Mouse (Mus musculus) megakaryocyte, adult 5-6 weeks (primary cell): ENCODE measurements around the gene Scd4. TPM values are rescaled to one million over a fixed set of nuclear protein-coding genes. Genes with fewer than 3 reads are reported as not detected.
A peak's percentile ranks its signal among the peaks of the same experiment; 100 is the strongest.

ENCODE experiments used
- ATAC-seq: 2 replicates; pipeline ENCODE4 v1.8.0; 2016; ENCODE audit warnings: mild to moderate bottlenecking, inconsistent platforms; ENCODE audit not compliant: poor library complexity, severe bottlenecking
- total RNA-seq, 2 experiments: library from RNA; stranded (forward) in 1 of 2; stranded (reverse) in 1 of 2; fragments of 153-499, 151-499 nt in 1 of 2; fragments of 221-1000, 200-1000 nt in 1 of 2; gene quantifications; 2 replicates each; pipeline versions ENCODE4 v1.2.3 to v1.2.4; 2015 to 2017

The Scd4 gene
- total RNA-seq (2015), result 0.40 TPM in 1 of 2 replicates, not detected in the other
- 0.12 TPM in 1 of 2 replicates, not detected in the other for total RNA-seq (2017)

DNA sequence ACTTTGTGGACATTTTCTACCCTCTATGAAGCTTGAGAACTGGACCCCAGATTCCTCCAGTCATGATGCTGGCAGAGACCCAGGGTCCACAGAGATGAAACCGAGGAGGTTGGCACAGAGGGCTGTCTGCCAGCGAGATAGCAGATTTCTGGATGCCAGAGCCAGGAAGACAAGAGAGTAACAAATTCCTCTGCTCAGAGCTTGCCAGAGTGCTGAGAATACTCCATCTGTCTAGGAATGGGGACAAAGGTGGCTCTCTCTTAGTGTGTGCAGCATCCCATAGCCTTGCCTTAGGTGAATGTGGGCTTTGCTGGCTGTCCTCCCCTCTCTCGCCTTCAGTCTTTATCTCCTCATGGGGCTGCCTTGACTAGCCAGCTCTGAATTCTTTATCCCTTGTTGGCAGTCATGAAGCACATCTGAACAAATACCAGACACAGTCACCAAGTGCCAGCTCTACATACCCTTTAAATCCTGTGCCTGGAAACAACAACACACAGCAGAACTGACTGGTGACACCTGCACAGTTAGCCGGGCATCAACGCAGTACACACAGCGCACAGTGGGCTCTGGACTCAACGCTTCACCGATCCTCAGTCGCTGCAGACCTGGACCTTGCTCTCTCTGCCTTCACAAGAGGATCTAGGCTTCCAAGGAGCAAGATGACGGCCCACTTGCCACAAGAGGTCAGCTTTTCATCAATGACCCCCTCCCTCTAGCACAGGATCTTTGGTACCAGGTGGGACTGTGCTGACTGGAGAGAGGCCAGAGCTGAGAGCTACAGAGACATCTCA, at the start of gene Scd4:
Gene Scd4, plus strand, starts transcription at position 260 of the 791 bp plus-strand sequence.
- no peak for ATAC-seq

DNA sequence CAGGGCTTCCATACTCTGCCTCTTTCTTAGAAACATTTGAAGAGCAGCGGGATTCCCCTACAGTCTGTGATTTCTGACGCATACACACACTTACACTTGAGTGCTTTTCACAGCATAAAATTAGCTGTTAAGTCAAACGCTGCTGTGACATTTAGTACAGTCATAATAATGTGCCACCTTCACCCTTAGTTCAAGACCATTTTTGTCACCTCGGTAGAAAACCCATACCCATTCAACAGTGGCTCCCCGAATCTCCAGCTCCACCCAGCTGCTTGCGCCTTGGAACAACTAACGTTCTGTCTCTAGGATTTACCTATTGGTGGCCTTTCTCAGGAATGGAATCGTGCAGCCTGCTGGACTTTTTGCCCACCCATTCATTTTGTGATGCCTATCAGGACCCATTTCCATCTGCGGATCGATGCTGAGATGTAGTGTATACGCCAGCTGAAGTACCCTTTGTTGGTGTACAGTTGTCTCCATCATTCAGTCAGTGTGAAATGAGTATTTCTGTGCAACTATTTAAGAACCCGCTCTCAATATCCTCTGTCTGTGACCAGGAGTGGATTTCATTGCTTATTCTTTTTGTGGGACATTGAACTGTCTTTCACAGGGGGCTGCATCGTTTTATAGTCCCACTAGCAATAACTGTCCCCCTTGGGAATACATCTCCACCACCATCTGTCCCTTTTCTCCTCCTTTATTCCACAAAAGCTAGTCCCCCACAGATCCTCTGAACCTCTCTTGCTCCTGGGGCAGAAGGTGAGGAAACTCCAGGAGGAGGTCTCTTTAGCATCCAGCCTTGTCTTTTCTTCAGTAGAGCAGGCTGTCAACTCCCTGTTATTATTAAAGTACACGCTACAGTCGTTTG, 49.5 kb upstream of the Scd4 start:
- no peak for ATAC-seq

- ATAC-seq, result peak; percentile 94
Measured at GRCm38 (mm10) chr19:44284025-44284695, 48.7 kb upstream of the Scd4 start.

- ATAC-seq, result peak; percentile 17
Measured at GRCm38 (mm10) chr19:44284723-44285122, 48.2 kb upstream of the Scd4 start.

- ATAC-seq, result no peak
Measured at GRCm38 (mm10) chr19:44285554-44285953, 47.3 kb upstream of the Scd4 start.

DNA sequence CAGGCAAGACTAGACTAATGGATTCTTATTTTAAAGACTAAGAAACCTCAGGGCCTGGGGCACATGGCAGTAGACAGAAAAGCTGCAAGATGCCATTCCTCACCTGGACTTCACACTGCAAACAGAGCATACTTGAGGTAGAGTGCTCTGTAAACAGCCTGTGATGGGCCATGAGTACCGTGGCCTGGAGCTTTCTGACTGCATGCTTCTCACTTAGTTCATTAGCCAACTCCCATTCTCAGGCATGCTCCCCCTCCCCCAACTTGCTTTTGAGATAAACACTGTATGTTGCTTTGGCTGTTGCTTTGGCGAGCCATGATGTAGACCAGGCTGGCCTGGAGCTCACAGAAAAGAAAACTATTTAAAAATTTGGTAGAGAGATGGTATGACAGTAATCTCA, 46.8 kb upstream of the Scd4 start:
- no peak for ATAC-seq

DNA sequence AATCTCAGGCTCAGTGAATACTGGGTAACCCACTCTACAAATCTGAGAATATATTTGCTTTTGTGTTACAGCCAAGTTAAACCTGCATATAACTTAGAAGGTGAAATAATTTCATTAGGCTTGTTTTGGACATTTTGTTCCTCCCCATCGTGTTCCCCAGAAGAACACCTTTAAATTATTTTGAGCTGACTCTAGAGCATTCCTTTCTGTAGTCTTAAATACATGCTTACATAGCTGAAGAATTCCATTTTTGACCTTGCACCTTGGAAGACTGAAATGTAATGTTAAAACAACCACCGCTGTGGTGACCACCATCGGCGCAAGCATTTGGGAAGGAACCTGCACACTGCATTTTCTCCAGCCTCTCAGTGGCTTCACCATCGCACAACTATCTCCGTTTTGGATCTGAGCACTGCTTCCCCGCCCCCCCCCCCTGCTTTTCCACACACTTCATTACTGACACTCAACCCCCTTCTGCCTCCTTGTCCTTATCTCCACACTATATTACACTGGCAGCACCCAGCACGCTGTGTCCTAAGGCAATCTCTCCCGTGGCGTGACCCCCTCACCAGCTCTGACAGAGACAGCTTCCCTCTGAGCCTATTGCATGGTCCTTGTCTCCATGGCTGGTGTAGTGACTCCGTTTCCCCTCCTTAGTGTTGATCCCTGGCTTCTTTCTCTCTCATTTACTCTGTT, 45.3 kb upstream of the Scd4 start:
- ATAC-seq, result no peak

DNA sequence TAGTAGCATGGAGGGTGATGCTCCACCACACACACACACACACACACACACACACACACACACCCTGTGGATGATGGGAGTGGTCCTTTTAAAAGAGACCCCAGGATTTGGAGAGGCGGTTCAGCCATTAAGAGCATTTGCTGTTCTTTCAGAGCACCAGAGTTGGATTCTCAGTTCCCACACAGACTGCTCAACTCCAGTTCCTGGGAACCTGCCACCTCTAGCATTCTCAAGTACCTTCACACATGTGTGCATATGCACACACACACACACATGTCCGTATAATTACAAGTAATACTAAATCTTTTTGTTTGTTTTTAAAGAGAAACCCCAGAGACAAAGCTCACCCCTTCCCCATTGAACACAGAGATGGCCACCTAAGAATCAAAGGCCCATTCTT, 40.8 kb upstream of the Scd4 start:
- ATAC-seq, result no peak

- ATAC-seq, result no peak
Measured at GRCm38 (mm10) chr19:44292483-44292882, 40.4 kb upstream of the Scd4 start.

- peak; percentile 6 for ATAC-seq
Measured at GRCm38 (mm10) chr19:44292941-44293768, 39.7 kb upstream of the Scd4 start, which contains the start of gene Scd2. Gene Scd2, plus strand, starts transcription at chr19:44293674.

GRCm38 (mm10) chr19:44293769-44294551, 38.9 kb upstream of the Scd4 start:
- ATAC-seq, result peak; percentile 68

GRCm38 (mm10) chr19:44294588-44295041, 38.3 kb upstream of the Scd4 start:
- peak; percentile 63 for ATAC-seq

DNA sequence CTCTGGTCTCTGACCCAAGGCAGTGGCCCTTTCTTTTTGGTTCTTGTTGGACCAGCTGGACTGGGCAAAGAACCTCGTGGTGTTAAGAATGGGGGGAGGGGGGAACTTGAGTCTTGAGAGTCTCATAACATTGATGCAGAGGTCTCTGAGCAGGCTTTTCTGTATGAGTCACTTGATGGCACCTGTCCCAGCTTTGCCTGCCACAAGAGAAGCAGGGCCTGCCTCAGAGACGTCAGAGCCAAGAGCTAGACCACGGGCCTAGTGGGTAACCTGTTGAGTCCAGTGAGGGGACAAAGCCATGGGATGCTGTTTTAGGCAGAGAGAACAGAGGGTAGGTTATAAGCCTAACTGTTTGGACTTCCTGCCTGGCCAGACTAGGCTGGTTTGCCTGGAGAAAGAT, 37.6 kb upstream of the Scd4 start:
- no peak for ATAC-seq

DNA sequence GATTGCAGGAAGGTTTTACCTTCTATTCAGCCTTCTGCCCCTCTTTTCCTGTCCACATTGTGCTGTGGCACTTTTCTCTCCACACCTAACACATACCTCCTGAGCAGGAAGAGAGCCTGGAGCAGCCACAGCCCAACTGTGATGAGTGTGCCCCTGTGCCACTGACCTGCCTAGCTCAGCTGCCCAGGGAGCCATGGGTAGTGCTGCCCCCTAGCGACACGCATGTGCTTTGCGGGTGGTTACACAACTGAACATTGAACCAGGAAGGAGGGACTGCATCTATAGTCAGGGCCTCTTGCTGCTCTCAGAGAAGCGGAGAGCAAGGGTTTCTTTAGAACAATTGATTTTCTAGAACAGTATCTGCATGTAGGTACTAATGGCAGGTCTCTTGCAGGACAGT, 37.2 kb upstream of the Scd4 start:
- peak; percentile 66 for ATAC-seq

GRCm38 (mm10) chr19:44296186-44296585, 36.7 kb upstream of the Scd4 start:
- ATAC-seq, result no peak

- peak; percentile 24; the same call in 1 of the 2 replicates for ATAC-seq
Measured at GRCm38 (mm10) chr19:44297068-44297760, 35.7 kb upstream of the Scd4 start.

DNA sequence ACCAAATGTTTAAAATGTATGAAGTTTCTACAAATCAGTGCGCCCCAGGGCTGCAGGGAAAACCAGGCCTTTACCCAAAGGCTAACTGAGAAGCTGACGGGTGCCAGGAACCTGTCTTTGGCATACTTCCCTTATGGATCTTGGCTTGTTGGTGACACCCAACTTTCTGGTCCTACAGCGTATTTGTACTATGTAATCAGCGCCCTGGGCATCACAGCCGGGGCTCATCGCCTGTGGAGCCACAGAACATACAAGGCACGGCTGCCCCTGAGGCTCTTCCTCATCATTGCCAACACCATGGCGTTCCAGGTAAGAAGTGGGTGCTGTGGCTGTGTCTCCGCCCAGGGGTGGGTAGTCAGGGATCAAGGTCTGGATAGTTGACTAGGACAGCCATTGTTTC, 35.0 kb upstream of the Scd4 start:
- no peak for ATAC-seq

GRCm38 (mm10) chr19:44299078-44299477, 33.8 kb upstream of the Scd4 start:
- ATAC-seq, result no peak
